Mouse (Mus musculus) c-Kit-negative CD71-positive TER-119-positive erythroid progenitor cells, embryonic 14.5 days (primary cell): Measurements from ENCODE around the gene St6galnac3.

Experiments used
- DNase-seq: peaks from one replicate; pipeline ENCODE4 v3.0.0-alpha.2; 2013; ENCODE audit warnings: low read depth, low spot score

St6galnac3 gene

DNA sequence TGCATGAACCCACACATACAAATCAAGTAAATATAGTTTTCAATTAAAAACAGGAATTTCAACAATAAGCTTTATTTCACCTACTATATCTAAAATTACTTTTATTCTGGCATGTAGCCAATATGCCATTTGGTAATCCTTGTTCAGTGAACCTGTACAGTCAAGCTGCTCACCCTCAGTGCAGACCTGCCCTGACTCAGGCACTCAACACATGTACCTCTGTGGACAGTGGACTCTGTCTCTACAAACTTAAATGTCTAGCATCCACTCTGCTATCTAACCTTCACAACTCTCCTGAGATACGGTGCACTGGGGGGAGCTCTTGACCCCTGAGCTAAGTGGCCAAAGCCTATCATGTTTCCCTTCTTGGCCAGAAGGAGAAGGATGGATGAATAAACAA lies 137.4 kb downstream of the St6galnac3 start:
- DNase-seq: no peak

DNA sequence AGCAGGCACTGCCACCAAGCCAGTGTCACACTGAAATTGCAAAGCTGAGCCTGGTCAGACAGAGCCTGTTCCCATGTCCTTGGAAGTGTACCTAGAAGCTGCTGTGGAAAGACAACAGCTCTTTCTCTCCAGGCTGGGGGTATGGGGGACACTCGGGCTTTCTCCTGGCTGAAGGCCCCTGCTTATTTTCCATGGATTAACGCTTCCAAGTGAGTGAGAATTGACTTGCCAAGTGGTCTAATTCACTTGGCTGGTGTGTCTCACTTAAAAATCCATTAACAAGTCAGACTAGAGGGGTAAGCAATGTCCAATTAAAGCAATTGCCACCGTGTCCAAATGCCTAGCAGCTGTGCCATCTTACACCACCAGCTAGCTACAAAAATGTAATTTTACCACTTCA lies 140.1 kb downstream of the St6galnac3 start:
- no peak for DNase-seq

- no peak for DNase-seq
Observed at GRCm38 (mm10) chr3:153582065-153582464, 142.9 kb downstream of the St6galnac3 start.

DNA sequence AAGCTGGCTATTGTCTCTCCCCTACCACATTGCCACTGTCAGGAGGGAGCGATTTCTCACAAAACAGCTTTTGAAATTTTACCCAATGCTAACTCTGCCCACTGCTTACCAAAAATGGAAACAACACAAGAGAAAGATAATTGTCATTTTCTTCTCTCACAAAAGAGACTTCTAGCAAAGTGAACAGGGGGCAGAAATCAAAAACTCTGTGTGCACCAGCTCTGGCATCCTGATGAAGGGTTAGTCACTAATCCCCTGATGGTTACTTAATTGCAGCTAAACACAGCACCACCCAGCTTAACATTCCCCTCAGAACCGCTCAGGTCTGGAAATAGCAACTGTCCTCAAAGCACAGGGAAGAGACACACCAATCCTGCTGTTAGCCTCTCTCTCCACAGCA lies 144.3 kb downstream of the St6galnac3 start:
- no peak for DNase-seq

- DNase-seq: no peak
Observed at GRCm38 (mm10) chr3:153580136-153580535, 144.8 kb downstream of the St6galnac3 start.

DNA sequence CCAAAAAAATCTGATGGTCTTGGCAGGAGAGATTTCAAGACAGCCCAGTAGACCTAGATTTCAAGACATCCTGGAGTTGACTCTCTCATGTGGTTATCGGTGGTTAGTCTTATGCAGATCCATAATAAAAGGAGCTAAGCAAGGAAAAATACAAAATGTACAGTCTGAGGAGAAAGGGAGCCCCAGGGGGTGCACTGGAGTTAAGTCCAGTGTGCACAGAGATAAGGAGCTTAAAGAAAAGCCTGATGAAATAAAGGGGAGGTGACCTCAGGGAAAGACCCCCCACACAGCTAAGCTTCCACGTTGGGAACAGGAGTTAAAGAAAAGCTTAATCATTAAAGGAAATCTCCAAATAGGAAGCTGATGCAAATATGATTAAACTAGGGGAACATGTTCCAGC lies 147.7 kb downstream of the St6galnac3 start:
- DNase-seq: no peak

GRCm38 (mm10) chr3:153571152-153571551 lies 153.8 kb downstream of the St6galnac3 start:
- DNase-seq: no peak

GRCm38 (mm10) chr3:153568815-153569214 lies 156.2 kb downstream of the St6galnac3 start:
- DNase-seq: no peak

DNA sequence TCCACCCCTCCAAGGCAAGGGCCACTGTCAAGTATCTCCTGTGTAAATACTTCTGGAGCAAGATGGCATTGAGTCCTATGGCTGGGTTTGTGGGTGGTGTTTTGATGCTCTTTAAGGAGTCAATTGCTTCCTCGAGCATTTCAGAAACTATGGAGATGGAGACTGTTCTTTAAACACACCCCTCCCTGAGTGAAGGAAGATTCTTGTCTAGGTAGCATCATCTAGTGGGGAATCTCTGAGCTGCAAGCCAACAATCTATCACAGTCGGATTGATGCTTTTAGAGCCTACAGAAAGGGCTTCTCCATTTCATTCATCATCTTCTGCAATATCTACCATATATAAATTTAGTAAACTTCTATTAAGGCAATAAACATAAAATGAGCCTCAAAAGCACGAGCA lies 157.1 kb downstream of the St6galnac3 start:
- no peak for DNase-seq

GRCm38 (mm10) chr3:153567512-153567911 lies 157.5 kb downstream of the St6galnac3 start:
- DNase-seq: no peak

DNA sequence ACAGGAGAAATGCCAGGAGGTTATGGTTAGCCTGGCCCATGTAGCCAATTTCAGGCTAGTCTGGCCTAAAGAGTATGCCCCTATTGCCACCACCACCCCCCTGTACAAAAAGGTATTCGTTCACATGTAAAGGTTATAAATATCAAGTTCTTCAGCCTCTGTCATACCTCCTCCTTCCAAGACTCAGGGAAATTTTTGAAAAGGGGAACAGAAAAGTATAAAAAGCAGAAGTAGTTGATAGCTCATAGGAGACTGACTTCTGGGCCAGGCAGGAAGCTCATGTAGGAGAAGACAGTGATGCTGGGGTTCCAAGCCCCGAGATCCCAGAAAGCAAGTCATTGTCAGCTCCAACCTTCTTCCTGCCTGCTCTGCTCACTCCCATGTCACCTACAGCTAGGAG lies 158.9 kb downstream of the St6galnac3 start:
- no peak for DNase-seq

DNA sequence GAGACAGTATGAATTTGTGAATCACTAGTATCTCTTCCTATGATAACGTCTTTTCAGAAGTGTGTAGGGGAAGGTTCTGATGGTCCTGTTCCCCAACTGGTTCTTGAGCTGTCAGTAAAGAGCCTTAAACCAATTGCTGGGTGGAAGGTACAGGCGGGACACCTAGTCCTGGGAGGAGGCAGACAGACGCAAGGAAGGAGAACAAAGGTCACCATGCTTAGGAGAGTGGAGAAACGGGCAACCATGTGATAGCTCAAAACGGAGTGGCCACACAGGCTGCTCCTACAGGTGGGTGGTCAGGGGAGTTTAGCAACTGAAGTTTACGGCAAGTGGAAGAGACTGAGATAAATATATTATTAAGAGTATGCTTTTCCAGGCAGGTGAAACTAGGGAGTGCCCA lies 164.1 kb downstream of the St6galnac3 start:
- DNase-seq: no peak

DNA sequence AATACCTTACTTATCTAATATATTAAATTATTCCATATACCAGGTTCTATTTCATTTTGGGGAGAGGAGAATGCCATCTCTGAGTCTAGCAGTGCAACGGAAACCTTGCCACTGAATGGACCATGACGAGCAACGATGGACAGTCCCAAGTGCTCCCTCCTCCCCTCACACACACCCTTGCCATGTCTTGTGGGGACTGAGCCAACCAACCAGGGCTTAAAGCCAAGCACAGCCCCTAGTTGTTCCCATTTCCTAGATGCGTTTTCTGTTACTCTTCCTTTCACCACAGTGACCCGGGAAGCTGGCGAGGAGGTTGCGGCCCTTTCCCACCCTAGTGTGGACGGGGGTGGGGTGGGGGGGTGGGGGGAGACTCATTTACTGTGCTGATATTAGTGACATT lies 165.4 kb downstream of the St6galnac3 start:
- no peak for DNase-seq

DNA sequence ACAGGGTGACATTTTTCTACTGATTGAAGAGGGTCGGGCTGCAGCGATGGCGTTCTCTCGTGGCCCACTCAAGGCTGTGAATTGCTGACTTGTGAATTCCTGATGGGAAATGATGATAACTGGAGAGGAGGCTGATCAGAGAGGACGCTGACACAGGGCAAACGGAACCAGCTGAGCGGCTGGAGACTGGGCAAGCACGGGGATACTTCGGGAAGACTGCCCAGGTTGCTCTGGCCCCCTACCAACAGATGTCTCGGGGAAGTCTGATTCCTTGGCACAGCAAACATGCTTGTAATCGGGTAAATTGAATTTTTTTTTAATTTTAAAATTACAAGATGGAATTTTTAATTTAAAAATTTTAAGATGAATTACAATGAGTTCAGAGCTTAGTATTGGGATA lies 168.4 kb downstream of the St6galnac3 start:
- no peak for DNase-seq

GRCm38 (mm10) chr3:153553712-153554111 lies 171.3 kb downstream of the St6galnac3 start:
- DNase-seq: no peak

GRCm38 (mm10) chr3:153553226-153553625 lies 171.7 kb downstream of the St6galnac3 start:
- DNase-seq: no peak

DNA sequence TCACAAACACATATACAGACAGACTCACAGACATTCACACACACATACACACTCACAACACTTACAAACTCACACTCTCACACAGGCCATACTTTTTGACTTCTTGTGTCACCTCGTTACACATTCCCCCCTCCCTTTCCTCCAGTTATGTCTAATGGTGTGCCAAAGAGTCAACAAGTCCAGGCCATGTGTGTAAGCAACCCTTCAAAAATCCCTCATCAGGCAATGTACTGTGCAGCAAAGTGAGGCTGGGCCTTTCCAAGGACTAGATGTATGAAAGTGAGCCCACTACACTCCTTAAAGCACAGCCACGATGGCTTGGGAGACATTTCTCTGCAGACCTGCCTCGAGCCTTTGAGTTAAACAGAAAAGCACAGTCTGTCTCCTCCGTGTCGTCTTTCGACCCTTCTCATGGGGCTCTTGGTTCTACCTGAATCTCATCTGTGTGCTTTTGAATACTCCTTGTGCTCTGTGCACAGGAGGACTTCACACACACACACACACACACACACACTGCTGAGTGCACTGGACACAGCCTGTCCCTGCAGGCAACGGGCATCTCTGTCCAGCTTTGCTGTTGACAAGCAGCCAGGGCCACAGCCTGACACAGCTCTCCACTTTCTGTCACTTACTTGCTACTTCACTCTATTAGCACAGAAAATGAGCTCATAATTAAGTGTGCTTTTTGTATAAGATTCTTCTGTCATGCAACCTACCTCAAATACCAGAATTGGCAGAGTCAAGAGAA lies 177.9 kb downstream of the St6galnac3 start:
- no peak for DNase-seq

DNA sequence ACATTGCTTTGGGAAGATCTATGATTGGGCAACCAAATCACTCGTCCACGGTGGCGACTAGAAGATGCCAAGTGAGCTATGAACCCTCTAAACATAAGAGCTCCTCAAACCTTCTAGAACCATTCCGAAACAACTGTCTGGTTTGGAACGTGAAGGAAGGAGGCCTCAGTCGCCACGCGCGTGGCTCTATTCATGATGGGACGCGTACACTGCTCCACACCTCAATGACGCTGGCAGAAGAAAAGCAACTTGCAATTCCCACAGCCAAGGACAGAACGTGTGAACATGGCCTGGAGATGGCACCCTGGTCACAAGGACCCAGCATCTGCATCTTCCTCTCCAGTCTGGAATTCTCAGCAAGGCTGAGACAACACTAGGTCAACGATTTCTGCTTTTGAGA lies 185.1 kb downstream of the St6galnac3 start:
- DNase-seq: no peak

DNA sequence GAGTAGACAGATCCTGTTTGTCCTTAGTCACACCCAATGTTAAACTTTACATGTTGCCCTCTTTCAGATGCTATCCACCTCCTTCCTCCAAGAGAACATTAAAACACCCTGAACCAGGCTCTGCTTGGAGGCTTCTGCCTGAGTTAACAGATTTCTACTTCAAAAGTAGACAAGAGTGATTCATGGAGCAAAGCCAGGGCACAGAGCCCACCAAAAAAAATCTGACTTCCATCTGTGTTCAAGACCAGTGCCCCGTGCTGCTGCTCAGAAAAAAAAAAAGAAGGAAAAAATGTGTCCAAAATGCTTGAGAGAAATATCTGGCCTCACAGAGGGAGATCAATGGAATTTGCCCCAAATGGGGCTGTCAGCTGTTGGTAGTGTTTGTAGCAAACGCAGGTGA lies 186.6 kb downstream of the St6galnac3 start:
- no peak for DNase-seq

- DNase-seq: no peak
Observed at GRCm38 (mm10) chr3:153537435-153537834, 187.5 kb downstream of the St6galnac3 start.

DNA sequence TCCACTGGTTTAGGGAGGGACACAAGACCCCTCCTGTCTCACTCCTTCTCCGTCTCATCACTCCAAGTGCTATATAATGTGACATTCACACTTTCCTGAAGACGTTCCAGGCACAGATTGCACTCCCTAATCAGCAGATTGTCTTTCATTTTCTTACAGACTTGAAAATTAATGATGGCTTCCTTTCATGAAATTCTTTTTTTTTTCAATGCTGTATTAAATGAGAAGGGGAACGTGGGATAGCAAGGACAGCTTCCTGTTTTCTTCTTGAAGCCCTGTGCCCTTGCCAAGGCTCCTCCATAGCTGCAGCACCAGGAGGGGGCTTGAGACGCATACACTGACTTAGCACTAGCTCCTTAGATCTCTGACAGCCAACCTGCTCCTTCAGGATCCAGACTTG lies 188.7 kb downstream of the St6galnac3 start:
- no peak for DNase-seq

- DNase-seq: no peak
Observed at GRCm38 (mm10) chr3:153529174-153529573, 195.8 kb downstream of the St6galnac3 start.

DNA sequence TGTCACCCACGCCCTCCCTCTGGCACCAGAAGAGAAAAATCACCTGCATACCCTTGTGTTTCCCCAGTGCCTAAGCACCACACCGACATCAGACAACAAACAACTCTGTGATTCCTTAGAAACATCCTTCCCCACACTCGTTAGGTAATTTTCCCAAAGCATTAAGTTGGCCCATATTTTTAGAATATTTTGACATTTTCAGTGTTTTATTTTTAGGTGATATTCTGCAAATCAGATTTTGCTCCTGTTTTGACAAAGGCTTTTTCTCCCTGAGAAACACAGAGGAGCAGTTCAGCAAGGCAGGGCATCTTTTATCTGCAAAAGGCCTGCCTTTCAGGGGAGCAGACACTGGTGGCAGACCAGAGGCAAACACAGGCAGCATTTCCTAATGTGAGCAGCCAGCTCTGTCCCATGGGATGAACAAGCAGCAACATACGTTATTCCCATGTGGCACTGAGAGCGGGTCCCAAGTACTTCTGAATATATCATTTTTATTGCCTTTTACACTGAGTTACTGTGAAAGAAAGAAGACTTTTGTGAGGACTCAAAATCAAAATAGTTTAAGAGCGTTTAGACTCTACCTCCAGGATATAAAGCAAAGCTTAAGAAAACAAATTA lies 199.7 kb downstream of the St6galnac3 start:
- no peak for DNase-seq
